Mouse (Mus musculus): ENCODE data around the gene Inpp5a. TPM values are rescaled to one million over a fixed set of nuclear protein-coding genes. Genes with fewer than 3 reads are reported as not detected.

The Inpp5a gene
- polyA plus RNA-seq, 1 experiment from 2014 or later, result 28.1 TPM

GRCm38 (mm10) chr7:139580851-139581775 is 192.2 kb downstream of the Inpp5a start:
- Histone ChIP-seq H3K36me3 (replicated peaks; ENCODE audit: control insufficient read depth, insufficient read depth) (no peaks in the 10 kb centered on the region), H3K9ac (peak overlapping the region; percentile 32; the same call in 1 of the 2 replicates), H3K4me1 (replicated peaks; ENCODE audit: control insufficient read depth, insufficient read depth, low read length) (peaks cover 8% of the 10 kb centered on the region; the same call in 1 of the 2 replicates), H3K27me3 (ENCODE audit: control insufficient read depth, insufficient read depth, low read length) (peaks cover 97% of the 10 kb centered on the region), H3K4me3 (replicated peaks; ENCODE audit: low read length) (peak overlapping the region; percentile 27), H3K4me2 (replicated peaks) (peak overlapping the region; percentile 44), H3K9me3 (ENCODE audit: control insufficient read depth, low read length) (no peaks in the 10 kb centered on the region), H3K27ac (no peak overlapping the region; the same call in 1 of the 2 replicates)
- ATAC-seq (ENCODE audit: low FRiP score) (no peak), DNase-seq (ENCODE audit: low spot score) (no peak)
- 1% methylated on average over 78 of the region's 78 CpGs for WGBS

- Histone ChIP-seq H3K27me3 (ENCODE audit: control insufficient read depth, insufficient read depth, low read length) (peaks cover 98% of the 10 kb centered on the region), H3K4me1 (replicated peaks; ENCODE audit: control insufficient read depth, insufficient read depth, low read length) (peaks cover 8% of the 10 kb centered on the region; the same call in 1 of the 2 replicates), H3K4me3 (replicated peaks; ENCODE audit: low read length) (peak overlapping the region; percentile 27), H3K9ac (peak overlapping the region; percentile 1; the same call in 1 of the 2 replicates), H3K27ac (no peak overlapping the region), H3K9me3 (ENCODE audit: control insufficient read depth, low read length) (no peaks in the 10 kb centered on the region), H3K4me2 (replicated peaks) (peak overlapping the region; percentile 44), H3K36me3 (replicated peaks; ENCODE audit: control insufficient read depth, insufficient read depth) (no peaks in the 10 kb centered on the region)
- ATAC-seq (ENCODE audit: low FRiP score) (no peak), DNase-seq (ENCODE audit: low spot score) (no peak)
- under 1% methylated on average over 82 of the region's 82 CpGs for WGBS
Measured at GRCm38 (mm10) chr7:139581801-139582571, 193.1 kb downstream of the Inpp5a start.

GRCm38 (mm10) chr7:139582595-139582994 is 193.7 kb downstream of the Inpp5a start, which contains the start of gene Nkx6-2:
TSS of gene Nkx6-2 (minus strand) at chr7:139582797.
- Histone ChIP-seq H3K9me3 (ENCODE audit: control insufficient read depth, low read length) (no peaks in the 10 kb centered on the region), H3K4me3 (replicated peaks; ENCODE audit: low read length) (peak within 1 kb of the TSS; percentile 27), H3K4me2 (replicated peaks) (peak within 1 kb of the TSS; percentile 44), H3K9ac (peak within 1 kb of the TSS; percentile 1; the same call in 1 of the 2 replicates), H3K4me1 (replicated peaks; ENCODE audit: control insufficient read depth, insufficient read depth, low read length) (peaks cover 8% of the 10 kb centered on the region; the same call in 1 of the 2 replicates), H3K36me3 (replicated peaks; ENCODE audit: control insufficient read depth, insufficient read depth) (no peaks in the 10 kb centered on the region), H3K27me3 (ENCODE audit: control insufficient read depth, insufficient read depth, low read length) (peaks cover 98% of the 10 kb centered on the region), H3K27ac (no peak within 1 kb of the TSS)
- ATAC-seq (ENCODE audit: low FRiP score) (peak; percentile 43; the same call in 1 of the 2 replicates), DNase-seq (ENCODE audit: low spot score) (no peak)
- under 1% methylated on average over 56 of the region's 56 CpGs for WGBS

- 13% methylated on average over 17 of the region's 17 CpGs for WGBS
- DNase-seq (ENCODE audit: low spot score), result no peak
- Histone ChIP-seq H3K9me3 (ENCODE audit: control insufficient read depth, low read length) (no peaks in the 10 kb centered on the region), H3K27me3 (ENCODE audit: control insufficient read depth, insufficient read depth, low read length) (peaks cover 98% of the 10 kb centered on the region), H3K4me2 (replicated peaks) (peak overlapping the region; percentile 44; the same call in 1 of the 2 replicates), H3K9ac (no peak overlapping the region), H3K36me3 (replicated peaks; ENCODE audit: control insufficient read depth, insufficient read depth) (no peaks in the 10 kb centered on the region), H3K4me1 (replicated peaks; ENCODE audit: control insufficient read depth, insufficient read depth, low read length) (peaks cover 12% of the 10 kb centered on the region; the same call in 1 of the 2 replicates), H3K27ac (no peak overlapping the region), H3K4me3 (replicated peaks; ENCODE audit: low read length) (peak overlapping the region; percentile 27; the same call in 1 of the 2 replicates)
- no peak for ATAC-seq (ENCODE audit: low FRiP score)
Measured at GRCm38 (mm10) chr7:139583094-139583737, 194.3 kb downstream of the Inpp5a start.

- Histone ChIP-seq H3K27me3 (ENCODE audit: control insufficient read depth, insufficient read depth, low read length) (peaks cover 98% of the 10 kb centered on the region), H3K36me3 (replicated peaks; ENCODE audit: control insufficient read depth, insufficient read depth) (no peaks in the 10 kb centered on the region), H3K4me1 (replicated peaks; ENCODE audit: control insufficient read depth, insufficient read depth, low read length) (peaks cover 12% of the 10 kb centered on the region; the same call in 1 of the 2 replicates), H3K4me3 (replicated peaks; ENCODE audit: low read length) (no peak overlapping the region), H3K9ac (no peak overlapping the region), H3K27ac (no peak overlapping the region), H3K9me3 (ENCODE audit: control insufficient read depth, low read length) (no peaks in the 10 kb centered on the region), H3K4me2 (replicated peaks) (0 out of 2 replicates have a peak overlapping the region, but pooled peaks have one; percentile 10)
- 1% methylated on average over 53 of the region's 53 CpGs for WGBS
- DNase-seq (ENCODE audit: low spot score) (peak; percentile 42), ATAC-seq (ENCODE audit: low FRiP score) (0 out of 2 replicates have a peak, but pooled peaks have one; percentile 10)
Measured at GRCm38 (mm10) chr7:139584221-139585175, 195.6 kb downstream of the Inpp5a start.

DNA sequence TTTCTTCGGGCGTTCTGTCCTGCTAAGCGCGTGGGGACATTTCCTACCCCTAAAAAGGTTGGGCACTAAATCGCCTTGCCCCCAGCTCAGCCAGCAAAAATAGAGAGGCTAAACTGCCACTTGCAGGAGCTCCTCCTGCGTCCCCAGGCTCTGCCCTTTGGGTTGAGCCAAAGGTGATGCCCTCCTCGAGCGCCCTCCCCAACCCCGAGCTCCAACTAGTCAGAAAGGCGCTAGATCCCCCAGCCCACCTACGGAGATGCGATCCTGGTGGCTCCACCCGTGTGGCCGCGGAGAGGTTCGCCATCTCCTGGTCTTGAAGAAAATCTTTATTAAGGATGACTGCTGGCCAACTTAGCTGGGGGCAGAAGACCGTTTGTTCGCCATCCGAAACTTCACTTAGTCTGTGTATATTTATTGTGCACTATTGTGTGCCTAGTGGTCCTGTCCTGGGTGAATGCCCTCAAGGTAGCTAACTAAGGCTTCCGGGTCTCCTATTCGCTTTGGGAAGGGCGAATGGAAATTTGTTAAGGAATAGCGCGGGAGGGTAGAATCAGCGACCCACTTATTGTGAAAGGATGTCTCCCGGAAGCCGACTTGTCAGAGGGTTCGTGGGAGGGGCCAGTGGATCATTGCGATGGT is 196.4 kb downstream of the Inpp5a start:
- 1% methylated on average over 29 of the region's 29 CpGs for WGBS
- peaks cover 12% of the 10 kb centered on the region; the same call in 1 of the 2 replicates for H3K4me1 ChIP-seq (replicated peaks; ENCODE audit: control insufficient read depth, insufficient read depth, low read length)
- no peak for DNase-seq (ENCODE audit: low spot score)
- H3K9ac ChIP-seq, result no peak overlapping the region
- H3K4me3 ChIP-seq (replicated peaks; ENCODE audit: low read length), result no peak overlapping the region
- H3K4me2 ChIP-seq (replicated peaks), result 0 out of 2 replicates have a peak overlapping the region, but pooled peaks have one; percentile 10
- H3K27me3 ChIP-seq (ENCODE audit: control insufficient read depth, insufficient read depth, low read length), result peaks cover 98% of the 10 kb centered on the region
- ATAC-seq (ENCODE audit: low FRiP score), result no peak
- no peaks in the 10 kb centered on the region for H3K36me3 ChIP-seq (replicated peaks; ENCODE audit: control insufficient read depth, insufficient read depth)
- H3K9me3 ChIP-seq (ENCODE audit: control insufficient read depth, low read length), result no peaks in the 10 kb centered on the region
- H3K27ac ChIP-seq, result no peak overlapping the region

- WGBS, result 14% methylated on average over 7 of the region's 7 CpGs
- no peak overlapping the region for H3K27ac ChIP-seq
- no peaks in the 10 kb centered on the region for H3K36me3 ChIP-seq (replicated peaks; ENCODE audit: control insufficient read depth, insufficient read depth)
- no peaks in the 10 kb centered on the region for H3K9me3 ChIP-seq (ENCODE audit: control insufficient read depth, low read length)
- H3K4me1 ChIP-seq (replicated peaks; ENCODE audit: control insufficient read depth, insufficient read depth, low read length), result peaks cover 12% of the 10 kb centered on the region; the same call in 1 of the 2 replicates
- H3K27me3 ChIP-seq (ENCODE audit: control insufficient read depth, insufficient read depth, low read length), result peaks cover 88% of the 10 kb centered on the region
- no peak overlapping the region for H3K4me2 ChIP-seq (replicated peaks)
- DNase-seq (ENCODE audit: low spot score) (no peak), ATAC-seq (ENCODE audit: low FRiP score) (no peak)
- no peak overlapping the region for H3K4me3 ChIP-seq (replicated peaks; ENCODE audit: low read length)
- H3K9ac ChIP-seq, result no peak overlapping the region
Measured at GRCm38 (mm10) chr7:139587919-139588318, 199.0 kb downstream of the Inpp5a start.

All from hindbrain, embryonic 14.5 days (tissue).